Mouse (Mus musculus) heart, postnatal 0 days (tissue): ENCODE results near the gene Rtel1.

Source experiments
- CTCF ChIP-seq: IDR thresholded peaks from 2 replicates; pipeline ENCODE4 v1.5.1; 2016; ENCODE audit warnings: antibody characterized with exemption, control low read depth, low read depth
- EP300 ChIP-seq: IDR thresholded peaks from 2 replicates; pipeline ENCODE4 v1.6.1; 2016; ENCODE audit warnings: antibody characterized with exemption, low read depth

DNA sequence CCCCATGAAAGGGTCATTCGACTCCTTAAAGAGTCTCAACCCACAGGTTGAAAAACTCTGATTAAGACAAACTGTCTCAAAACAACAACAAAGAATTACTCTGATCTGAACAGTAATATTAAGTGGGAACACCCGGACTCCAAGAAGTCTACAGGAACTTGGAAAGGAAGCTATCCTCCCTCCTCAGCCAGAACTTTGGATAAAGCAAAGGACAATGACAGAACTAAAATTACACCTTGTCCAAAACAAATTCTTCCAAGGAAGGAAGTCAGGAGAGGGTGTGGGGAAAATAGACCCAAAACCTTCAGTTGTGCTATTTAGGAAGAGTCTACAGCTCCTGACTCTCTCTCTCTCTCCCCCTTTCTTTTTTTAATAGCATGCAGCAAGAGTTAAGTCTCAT, 47.4 kb upstream of the Rtel1 start:
- TF ChIP-seq EP300: no peak
- no peak for TF ChIP-seq CTCF
